Mouse (Mus musculus) bone marrow, adult 2 months (tissue): ENCODE data around the gene Slc27a1.

Experiments used
- CTCF ChIP-seq: fragments of 200-500 bp; IDR thresholded peaks from 2 replicates; pipeline ENCODE4 v1.5.1; 2011; ENCODE audit warnings: low read length, control low read depth; ENCODE audit not compliant: control insufficient read depth, insufficient read depth
- POLR2A ChIP-seq: fragments of 200-500 bp; IDR thresholded peaks from 2 replicates; pipeline ENCODE4 v1.6.1; 2011; ENCODE audit warnings: low read depth, mild to moderate bottlenecking, control low read depth, low read length, borderline replicate concordance; ENCODE audit not compliant: control insufficient read depth

DNA sequence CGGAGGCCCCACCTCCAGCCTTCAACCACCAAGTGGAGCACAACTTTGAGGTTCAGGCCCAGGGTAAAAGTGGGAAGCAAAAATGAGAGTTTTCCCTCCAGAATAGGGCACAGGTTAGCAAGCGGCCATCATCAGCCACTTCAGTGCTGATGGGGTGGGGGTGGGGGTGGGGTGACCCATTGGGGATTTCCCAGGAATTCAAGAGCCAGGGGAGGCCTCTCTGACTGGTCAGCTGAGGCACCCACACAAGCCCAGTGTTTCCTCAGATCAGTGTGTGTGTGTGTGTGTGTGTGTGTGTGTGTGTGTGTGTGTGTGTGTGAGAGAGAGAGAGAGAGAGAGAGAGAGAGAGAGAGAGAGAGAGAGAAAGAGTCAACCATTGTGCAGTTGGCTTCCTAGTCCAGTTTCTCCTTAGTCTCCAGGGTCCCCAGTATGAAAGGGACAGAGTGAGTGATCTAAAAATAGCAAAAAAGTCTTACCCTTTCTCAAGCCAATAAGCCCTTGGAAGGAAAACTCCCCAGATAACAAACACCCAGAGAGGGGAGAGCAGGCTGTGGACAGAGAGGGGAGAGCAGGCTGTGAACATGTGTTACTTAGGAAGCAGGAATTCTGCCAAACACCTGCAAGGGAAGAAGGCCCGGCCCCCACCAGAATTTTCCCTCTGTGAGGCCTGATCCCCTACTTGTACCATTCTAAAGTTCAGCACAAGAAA, 41.4 kb upstream of the Slc27a1 start:
- TF ChIP-seq POLR2A (no peak), CTCF (no peak)
